Mouse (Mus musculus): ENCODE results near the gene Nceh1. TPM values are rescaled to one million over a fixed set of nuclear protein-coding genes. Genes with fewer than 3 reads are reported as not detected.
A peak's percentile ranks its signal among the peaks of the same experiment; 100 is the strongest.

Gene Nceh1
- 52.2 and 55.6 TPM in 2 replicates for polyA plus RNA-seq (2015; fragmentation: Nextera tagmentation; extraction: Ambion mirVana)

- peak; percentile 99 for ATAC-seq
- peak within 1 kb of the TSS; percentile 89 for H3K4me2 ChIP-seq (replicated peaks; ENCODE audit: low read depth, low read length)
- H3K9ac ChIP-seq (replicated peaks; ENCODE audit: low read depth): peak within 1 kb of the TSS; percentile 35
- no peaks in the 10 kb centered on the region for H3K4me1 ChIP-seq (ENCODE audit: insufficient read depth, low read depth, low read length)
- no peaks in the 10 kb centered on the region for H3K36me3 ChIP-seq (ENCODE audit: insufficient read depth, low read length)
- H3K4me3 ChIP-seq (ENCODE audit: low read depth, low read length): peak within 1 kb of the TSS; percentile 55
- no peaks in the 10 kb centered on the region for H3K27me3 ChIP-seq (replicated peaks; ENCODE audit: insufficient read depth, low read length)
- no peaks in the 10 kb centered on the region for H3K9me3 ChIP-seq (ENCODE audit: low read length)
- DNase-seq (ENCODE audit: low spot score): peak; percentile 97
- no peak within 1 kb of the TSS for H3K27ac ChIP-seq (ENCODE audit: low read length)
- no peak for TF ChIP-seq EP300 (IDR thresholded peaks at IDR 0.05)
- TF ChIP-seq CTCF (IDR thresholded peaks at IDR 0.05): peak; percentile 99
- under 1% methylated on average over 54 of the region's 54 CpGs for WGBS
Measured at GRCm38 (mm10) chr3:27182733-27183600, at the start of gene Nceh1. Gene Nceh1 (plus strand): TSS chr3:27182965.

DNA sequence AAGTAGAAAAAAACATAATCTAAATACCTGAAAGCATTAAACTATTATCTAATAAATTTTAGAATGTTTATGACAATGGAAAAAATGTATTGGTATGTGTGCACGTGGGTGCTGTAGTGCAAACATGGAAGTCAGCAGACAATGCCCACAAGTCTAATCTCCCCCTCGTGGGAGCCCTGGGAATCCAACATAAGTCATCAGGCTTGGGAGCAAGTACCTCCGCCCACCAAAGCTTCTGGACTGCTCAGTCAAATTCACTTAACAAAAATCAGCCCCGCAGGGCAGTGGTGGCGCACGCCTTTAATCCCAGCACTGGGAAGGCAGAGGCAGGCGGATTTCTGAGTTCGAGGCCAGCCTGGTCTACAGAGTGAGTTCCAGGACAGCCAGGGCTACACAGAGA is 42.7 kb upstream of the Nceh1 start:
- TF ChIP-seq CTCF (IDR thresholded peaks at IDR 0.05) (no peak), EP300 (IDR thresholded peaks at IDR 0.05) (no peak)
- H3K4me1 ChIP-seq (ENCODE audit: insufficient read depth, low read depth, low read length): no peaks in the 10 kb centered on the region
- ATAC-seq: no peak
- H3K27me3 ChIP-seq (replicated peaks; ENCODE audit: insufficient read depth, low read length): no peaks in the 10 kb centered on the region
- no peaks in the 10 kb centered on the region for H3K9me3 ChIP-seq (ENCODE audit: low read length)
- H3K4me2 ChIP-seq (replicated peaks; ENCODE audit: low read depth, low read length): no peak overlapping the region
- WGBS: 86% methylated on average over 8 of the region's 8 CpGs
- DNase-seq (ENCODE audit: low spot score): no peak
- no peak overlapping the region for H3K27ac ChIP-seq (ENCODE audit: low read length)
- no peak overlapping the region for H3K4me3 ChIP-seq (ENCODE audit: low read depth, low read length)
- H3K9ac ChIP-seq (replicated peaks; ENCODE audit: low read depth): no peak overlapping the region
- peaks cover 18% of the 10 kb centered on the region; the same call in 1 of the 2 replicates for H3K36me3 ChIP-seq (ENCODE audit: insufficient read depth, low read length)

DNA sequence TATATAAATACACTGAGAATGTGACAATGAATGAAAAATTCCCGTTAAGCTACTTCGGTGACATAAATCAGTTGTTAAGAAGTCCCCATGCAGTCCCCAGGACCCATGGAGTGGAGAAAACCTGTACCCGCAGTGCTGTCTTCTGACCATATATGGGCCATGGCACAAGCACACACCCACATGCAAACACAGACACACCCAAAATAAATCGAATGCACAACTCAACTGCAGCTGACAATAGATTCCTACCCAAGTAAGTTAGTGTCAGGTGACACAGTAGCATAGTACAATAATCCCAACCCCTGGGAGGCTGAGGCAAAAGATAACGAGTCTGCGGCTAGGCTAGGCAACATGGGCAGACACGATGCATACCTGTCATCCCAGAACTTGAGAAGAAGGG is 39.2 kb upstream of the Nceh1 start:
- Histone ChIP-seq H3K9me3 (ENCODE audit: low read length) (no peaks in the 10 kb centered on the region), H3K36me3 (ENCODE audit: insufficient read depth, low read length) (peaks cover 8% of the 10 kb centered on the region; the same call in 1 of the 2 replicates), H3K9ac (replicated peaks; ENCODE audit: low read depth) (no peak overlapping the region), H3K4me1 (ENCODE audit: insufficient read depth, low read depth, low read length) (no peaks in the 10 kb centered on the region), H3K27ac (ENCODE audit: low read length) (no peak overlapping the region), H3K4me3 (ENCODE audit: low read depth, low read length) (no peak overlapping the region), H3K27me3 (replicated peaks; ENCODE audit: insufficient read depth, low read length) (no peaks in the 10 kb centered on the region), H3K4me2 (replicated peaks; ENCODE audit: low read depth, low read length) (no peak overlapping the region)
- no peak for TF ChIP-seq EP300 (IDR thresholded peaks at IDR 0.05)
- TF ChIP-seq CTCF (IDR thresholded peaks at IDR 0.05): no peak
- DNase-seq (ENCODE audit: low spot score) (no peak), ATAC-seq (no peak)
- 90% methylated on average over 7 of the region's 7 CpGs for WGBS

DNA sequence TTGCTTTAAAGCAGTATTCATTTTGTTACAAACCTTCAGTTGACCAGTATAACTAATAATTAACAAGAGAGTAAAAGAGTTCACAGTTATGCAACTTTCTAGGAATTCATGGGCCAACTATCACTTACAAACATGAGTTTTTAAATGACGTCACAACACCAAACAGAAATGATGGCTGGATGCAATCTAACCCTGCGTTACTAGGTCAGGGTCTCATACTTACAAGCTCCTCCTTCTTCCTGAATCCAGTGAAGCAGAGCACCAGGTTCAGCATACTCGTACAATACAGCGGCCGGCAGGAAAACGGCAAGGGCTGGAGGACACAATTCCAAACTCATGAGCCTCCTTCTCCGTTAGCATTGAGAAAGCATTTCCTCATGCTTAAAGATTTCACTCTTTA is 37.0 kb upstream of the Nceh1 start:
- Histone ChIP-seq H3K9ac (replicated peaks; ENCODE audit: low read depth) (no peak overlapping the region), H3K4me1 (ENCODE audit: insufficient read depth, low read depth, low read length) (no peaks in the 10 kb centered on the region), H3K9me3 (ENCODE audit: low read length) (no peaks in the 10 kb centered on the region), H3K4me2 (replicated peaks; ENCODE audit: low read depth, low read length) (no peak overlapping the region), H3K4me3 (ENCODE audit: low read depth, low read length) (no peak overlapping the region), H3K27me3 (replicated peaks; ENCODE audit: insufficient read depth, low read length) (no peaks in the 10 kb centered on the region), H3K36me3 (ENCODE audit: insufficient read depth, low read length) (0 out of 2 replicates have a peak, but pooled peaks cover 5% of the 10 kb centered on the region), H3K27ac (ENCODE audit: low read length) (no peak overlapping the region)
- DNase-seq (ENCODE audit: low spot score) (no peak), ATAC-seq (no peak)
- TF ChIP-seq CTCF (IDR thresholded peaks at IDR 0.05) (no peak), EP300 (IDR thresholded peaks at IDR 0.05) (no peak)
- WGBS: 83% methylated on average over 7 of the region's 7 CpGs

GRCm38 (mm10) chr3:27153191-27153671 is 29.5 kb upstream of the Nceh1 start:
- no peaks in the 10 kb centered on the region for H3K4me1 ChIP-seq (ENCODE audit: insufficient read depth, low read depth, low read length)
- peak overlapping the region; percentile 97 for H3K4me2 ChIP-seq (replicated peaks; ENCODE audit: low read depth, low read length)
- no peaks in the 10 kb centered on the region for H3K27me3 ChIP-seq (replicated peaks; ENCODE audit: insufficient read depth, low read length)
- H3K36me3 ChIP-seq (ENCODE audit: insufficient read depth, low read length): no peaks in the 10 kb centered on the region
- H3K9me3 ChIP-seq (ENCODE audit: low read length): no peaks in the 10 kb centered on the region
- DNase-seq (ENCODE audit: low spot score) (no peak), ATAC-seq (no peak)
- peak overlapping the region; percentile 86 for H3K4me3 ChIP-seq (ENCODE audit: low read depth, low read length)
- under 1% methylated on average over 19 of the region's 31 CpGs for WGBS
- peak overlapping the region; percentile 47 for H3K27ac ChIP-seq (ENCODE audit: low read length)
- no peak for TF ChIP-seq EP300 (IDR thresholded peaks at IDR 0.05)
- TF ChIP-seq CTCF (IDR thresholded peaks at IDR 0.05): no peak
- peak overlapping the region; percentile 39; the same call in 1 of the 2 replicates for H3K9ac ChIP-seq (replicated peaks; ENCODE audit: low read depth)

GRCm38 (mm10) chr3:27153701-27154209 is 29.0 kb upstream of the Nceh1 start, which contains the start of gene Ect2:
Gene Ect2 (minus strand): TSS chr3:27153878.
- 1% methylated on average over 37 of the region's 37 CpGs for WGBS
- Histone ChIP-seq H3K9me3 (ENCODE audit: low read length) (no peaks in the 10 kb centered on the region), H3K9ac (replicated peaks; ENCODE audit: low read depth) (peak within 1 kb of the TSS; percentile 39; the same call in 1 of the 2 replicates), H3K4me1 (ENCODE audit: insufficient read depth, low read depth, low read length) (no peaks in the 10 kb centered on the region), H3K4me2 (replicated peaks; ENCODE audit: low read depth, low read length) (peak within 1 kb of the TSS; percentile 97), H3K27me3 (replicated peaks; ENCODE audit: insufficient read depth, low read length) (no peaks in the 10 kb centered on the region), H3K27ac (ENCODE audit: low read length) (peak within 1 kb of the TSS; percentile 87), H3K4me3 (ENCODE audit: low read depth, low read length) (peak within 1 kb of the TSS; percentile 86), H3K36me3 (ENCODE audit: insufficient read depth, low read length) (no peaks in the 10 kb centered on the region)
- TF ChIP-seq CTCF (IDR thresholded peaks at IDR 0.05): no peak
- peak; percentile 93 for ATAC-seq
- DNase-seq (ENCODE audit: low spot score): peak; percentile 99
